Mouse (Mus musculus) midbrain, postnatal 0 days (tissue): ENCODE measurements around the gene Bbip1. TPM values are rescaled to one million over a fixed set of nuclear protein-coding genes. Genes with fewer than 3 reads are reported as not detected.

Experiments
- ATAC-seq: fragments of 200-750 bp; cut with Nextera tagmentation; 2 replicates; pipeline ENCODE4 v1.8.0; 2017; ENCODE audit warnings: moderate number of reproducible peaks, mild to moderate bottlenecking, moderate TSS enrichment, moderate library complexity; ENCODE audit not compliant: low FRiP score
- DNase-seq: peaks from one replicate; pipeline ENCODE4 v3.0.0-alpha.2; 2015; ENCODE audit warnings: low spot score
- H3K27ac ChIP-seq: fragments of 300-500 bp; sonication (generic); 2 replicates; pipeline ENCODE4 v1.5.1; 2014; ENCODE audit warnings: low read depth, mild to moderate bottlenecking, low read length, mixed read lengths
- H3K27me3 ChIP-seq: fragments of 300-500 bp; sonication (generic); 2 replicates; pipeline ENCODE4 v1.6.1; 2014; ENCODE audit warnings: low read length, control low read depth, mixed read lengths; ENCODE audit not compliant: insufficient read depth
- H3K36me3 ChIP-seq: fragments of 300-500 bp; sonication (generic); 2 replicates; pipeline ENCODE4 v1.6.1; 2014; ENCODE audit warnings: low read length, control low read depth, mixed read lengths; ENCODE audit not compliant: insufficient read depth
- H3K4me1 ChIP-seq: fragments of 300-500 bp; sonication (generic); 2 replicates; pipeline ENCODE4 v1.6.1; 2014; ENCODE audit warnings: mild to moderate bottlenecking, control low read depth, antibody characterized with exemption, low read length, mixed read lengths; ENCODE audit not compliant: insufficient read depth
- H3K4me2 ChIP-seq: fragments of 300-500 bp; sonication (generic); 2 replicates; pipeline ENCODE4 v1.6.1; 2014; ENCODE audit warnings: low read depth, mild to moderate bottlenecking, low read length, mixed read lengths; ENCODE audit not compliant: poor library complexity, severe bottlenecking
- H3K4me3 ChIP-seq: fragments of 300-500 bp; sonication (generic); 2 replicates; pipeline ENCODE4 v1.5.1; 2014; ENCODE audit warnings: low read depth, mild to moderate bottlenecking, low read length, moderate library complexity
- H3K9ac ChIP-seq: fragments of 300-500 bp; sonication (generic); replicated peaks from 2 replicates; pipeline ENCODE4 v1.6.1; 2014; ENCODE audit warnings: mild to moderate bottlenecking, low read length, moderate library complexity, mixed read lengths; ENCODE audit not compliant: poor library complexity, severe bottlenecking
- H3K9me3 ChIP-seq: fragments of 300-500 bp; sonication (generic); 2 replicates; pipeline ENCODE4 v1.6.1; 2016; ENCODE audit warnings: low read length, control low read depth
- CTCF ChIP-seq: IDR thresholded peaks from 2 replicates; pipeline ENCODE4 v1.5.1; 2016; ENCODE audit warnings: antibody characterized with exemption, mild to moderate bottlenecking
- WGBS: fragments of 180-500 bp; shearing (Covaris S2); extraction: QIAGEN DNeasy Blood & Tissue Kit; methylation state at CpG from one replicate; pipeline ENCODE4 v1.1.7; 2014; 5-methylcytosine and 5-hydroxymethylcytosine counted together
- polyA plus RNA-seq: library from polyadenylated mRNA; unstranded; fragments of >200 nt; fragmentation: Nextera tagmentation; extraction: Ambion mirVana; gene quantifications from 2 replicates; pipeline ENCODE4 v1.2.1, GENCODE M21; 2015
- total RNA-seq: library from RNA; depleted of rRNA; stranded (reverse); fragments of >200 nt; gene quantifications from 2 replicates; pipeline ENCODE4 v1.2.3, GENCODE M21; 2014; rRNA removed

Gene Bbip1
- total RNA-seq (74.2 and 95.7 TPM in 2 replicates), polyA plus RNA-seq (154 and 158 TPM in 2 replicates)

- peak; percentile 51 for TF ChIP-seq CTCF
- peaks cover 6% of the 10 kb centered on the region; the same call in 1 of the 2 replicates for H3K4me1 ChIP-seq
- H3K9me3 ChIP-seq = no peaks in the 10 kb centered on the region
- peak within 1 kb of the TSS; percentile 57 for H3K4me2 ChIP-seq
- peak within 1 kb of the TSS; percentile 86 for H3K27ac ChIP-seq
- no peaks in the 10 kb centered on the region for H3K27me3 ChIP-seq
- H3K9ac ChIP-seq = peak within 1 kb of the TSS; percentile 87
- under 1% methylated on average over 50 of the region's 62 CpGs for WGBS
- peak within 1 kb of the TSS; percentile 76 for H3K4me3 ChIP-seq
- ATAC-seq = peak; percentile 98
- peak; percentile 100 for DNase-seq
- H3K36me3 ChIP-seq = no peaks in the 10 kb centered on the region
These were observed at the start of gene Bbip1, which contains the start of gene Shoc2 for GRCm38 (mm10) chr19:53943802-53944785. TSS of gene Bbip1 (minus strand) at chr19:53944627. TSS of gene Shoc2 (plus strand) at chr19:53944306.

DNA sequence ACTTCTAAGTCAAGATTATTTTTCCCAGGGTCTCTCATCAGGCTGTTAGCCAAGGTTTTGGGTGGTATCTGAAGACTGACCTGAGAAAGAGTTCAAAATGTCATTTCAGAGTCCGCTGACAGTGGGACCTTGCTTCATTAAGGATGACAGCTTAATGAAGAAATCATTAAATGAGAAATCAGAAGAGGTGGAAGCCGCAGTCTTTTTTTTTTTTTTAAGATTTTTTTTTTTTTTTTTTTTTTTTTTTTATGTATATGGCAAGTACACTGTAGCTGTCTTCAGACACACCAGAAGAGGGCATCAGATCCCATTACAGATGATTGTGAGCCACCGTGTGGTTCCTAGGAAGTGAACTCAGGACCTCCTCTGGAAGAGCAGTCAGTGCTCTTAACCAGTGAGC lies 49.4 kb upstream of the Bbip1 start:
- DNase-seq (no peak), ATAC-seq (no peak)
- Histone ChIP-seq H3K4me2 (no peak overlapping the region), H3K27me3 (no peaks in the 10 kb centered on the region), H3K4me1 (no peaks in the 10 kb centered on the region), H3K9ac (no peak overlapping the region), H3K4me3 (no peak overlapping the region), H3K27ac (no peak overlapping the region), H3K36me3 (no peaks in the 10 kb centered on the region), H3K9me3 (no peaks in the 10 kb centered on the region)
- WGBS = 90% methylated on average over 3 of the region's 3 CpGs
- no peak for TF ChIP-seq CTCF

DNA sequence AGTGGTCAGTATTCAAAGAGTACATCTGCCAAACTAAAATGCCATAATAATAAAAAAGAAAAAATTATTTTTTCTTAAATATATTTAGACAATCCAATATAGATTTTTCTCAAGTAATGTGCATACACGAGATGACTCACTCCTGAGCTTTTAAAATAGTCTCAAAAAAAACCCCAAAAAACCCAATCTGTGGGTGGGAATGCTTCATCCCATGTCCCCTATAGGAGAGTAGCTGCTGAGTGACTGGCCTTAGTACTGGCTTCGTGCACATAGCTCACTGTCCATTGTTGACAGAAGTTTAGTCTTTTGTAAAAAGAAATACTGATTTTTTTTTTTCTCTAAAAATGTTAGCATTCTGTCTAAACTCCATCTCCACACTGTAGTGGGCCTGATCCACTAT lies 46.1 kb upstream of the Bbip1 start:
- no peak for DNase-seq
- Histone ChIP-seq H3K27me3 (no peaks in the 10 kb centered on the region), H3K4me2 (no peak overlapping the region), H3K9ac (no peak overlapping the region), H3K4me3 (no peak overlapping the region), H3K9me3 (no peaks in the 10 kb centered on the region), H3K4me1 (no peaks in the 10 kb centered on the region), H3K27ac (no peak overlapping the region), H3K36me3 (0 out of 2 replicates have a peak, but pooled peaks cover 4% of the 10 kb centered on the region)
- 85% methylated on average over 2 of the region's 2 CpGs for WGBS
- no peak for ATAC-seq
- TF ChIP-seq CTCF = no peak

- Histone ChIP-seq H3K9ac (no peak overlapping the region), H3K27me3 (no peaks in the 10 kb centered on the region), H3K9me3 (no peaks in the 10 kb centered on the region), H3K4me2 (no peak overlapping the region), H3K4me3 (no peak overlapping the region), H3K4me1 (no peaks in the 10 kb centered on the region), H3K36me3 (0 out of 2 replicates have a peak, but pooled peaks cover 4% of the 10 kb centered on the region), H3K27ac (no peak overlapping the region)
- no peak for ATAC-seq
- WGBS = 96% methylated on average over 3 of the region's 3 CpGs
- DNase-seq = no peak
- no peak for TF ChIP-seq CTCF
These were observed 40.2 kb upstream of the Bbip1 start for GRCm38 (mm10) chr19:53984628-53985027.

DNA sequence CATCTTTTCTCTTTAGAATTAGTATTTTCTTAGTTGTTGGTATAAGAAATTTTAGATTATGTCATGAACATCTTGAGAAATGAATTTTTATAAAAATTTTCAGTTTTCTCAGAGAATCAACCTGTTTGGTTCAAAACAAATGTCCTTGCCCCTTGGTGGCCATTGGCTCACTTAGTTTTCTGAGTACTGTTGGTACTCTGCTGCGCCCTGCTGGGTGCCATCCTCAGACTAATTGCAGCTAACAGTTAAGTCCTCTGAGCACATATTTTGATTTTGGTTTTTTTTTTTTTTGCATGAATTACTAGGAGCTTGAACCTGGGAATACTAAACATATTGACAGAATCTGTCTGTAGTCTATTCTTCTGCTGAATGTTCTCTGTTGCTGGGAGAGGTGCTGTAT lies 38.9 kb upstream of the Bbip1 start:
- DNase-seq (no peak), ATAC-seq (no peak)
- H3K4me1 ChIP-seq = no peaks in the 10 kb centered on the region
- no peak overlapping the region for H3K4me2 ChIP-seq
- no peak overlapping the region for H3K9ac ChIP-seq
- 93% methylated on average over 1 of the region's 1 CpGs for WGBS
- no peaks in the 10 kb centered on the region for H3K27me3 ChIP-seq
- no peak overlapping the region for H3K27ac ChIP-seq
- H3K9me3 ChIP-seq = no peaks in the 10 kb centered on the region
- H3K4me3 ChIP-seq = no peak overlapping the region
- H3K36me3 ChIP-seq = 0 out of 2 replicates have a peak, but pooled peaks cover 4% of the 10 kb centered on the region
- TF ChIP-seq CTCF = no peak; the same call in 1 of the 2 replicates

DNA sequence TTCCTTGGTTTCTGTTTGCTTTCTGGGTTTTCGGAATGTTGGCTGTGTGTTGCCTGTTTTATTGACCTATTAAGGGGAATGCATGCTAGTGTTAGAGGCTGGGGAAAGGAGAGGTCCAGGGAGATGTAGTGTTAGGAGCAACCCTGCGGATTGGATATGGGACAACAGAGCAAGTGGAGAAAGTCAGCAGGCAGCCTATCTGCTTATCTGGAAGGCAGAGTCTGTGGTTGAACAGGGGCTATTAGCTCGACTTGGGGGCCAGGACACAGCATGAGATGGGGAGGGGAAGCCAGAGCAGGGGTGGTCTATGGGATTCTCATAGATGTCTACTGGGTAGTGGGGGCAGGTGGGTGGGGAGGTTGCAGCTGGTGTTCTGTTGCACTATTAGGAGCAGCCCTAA lies 37.6 kb upstream of the Bbip1 start:
- ATAC-seq (no peak), DNase-seq (no peak)
- WGBS = 73% methylated on average over 3 of the region's 3 CpGs
- H3K27ac ChIP-seq = no peak overlapping the region
- H3K4me2 ChIP-seq = no peak overlapping the region
- no peak overlapping the region for H3K9ac ChIP-seq
- no peaks in the 10 kb centered on the region for H3K27me3 ChIP-seq
- TF ChIP-seq CTCF = no peak
- no peaks in the 10 kb centered on the region for H3K4me1 ChIP-seq
- no peak overlapping the region for H3K4me3 ChIP-seq
- no peaks in the 10 kb centered on the region for H3K36me3 ChIP-seq
- no peaks in the 10 kb centered on the region for H3K9me3 ChIP-seq
